Mouse (Mus musculus) 3T3-L1 (cell line): ENCODE results near the gene Mon2.
A peak's percentile ranks its signal among the peaks of the same experiment; 100 is the strongest.
"Not testable (repeated sequence)": the region's sequence is repeated elsewhere in the genome, so short reads cannot be mapped to it uniquely, and the experiment has no call there.

Source experiments
- DNase-seq: peaks from one replicate; pipeline ENCODE4 v3.0.0-alpha.2; 2015; ENCODE audit warnings: low read depth, low spot score

Gene Mon2

GRCm38 (mm10) chr10:123060831-123061230, 15.5 kb downstream of the Mon2 start:
- DNase-seq, result no peak

- peak; percentile 38 for DNase-seq
Measured at GRCm38 (mm10) chr10:123057082-123057481, 19.2 kb downstream of the Mon2 start.

DNA sequence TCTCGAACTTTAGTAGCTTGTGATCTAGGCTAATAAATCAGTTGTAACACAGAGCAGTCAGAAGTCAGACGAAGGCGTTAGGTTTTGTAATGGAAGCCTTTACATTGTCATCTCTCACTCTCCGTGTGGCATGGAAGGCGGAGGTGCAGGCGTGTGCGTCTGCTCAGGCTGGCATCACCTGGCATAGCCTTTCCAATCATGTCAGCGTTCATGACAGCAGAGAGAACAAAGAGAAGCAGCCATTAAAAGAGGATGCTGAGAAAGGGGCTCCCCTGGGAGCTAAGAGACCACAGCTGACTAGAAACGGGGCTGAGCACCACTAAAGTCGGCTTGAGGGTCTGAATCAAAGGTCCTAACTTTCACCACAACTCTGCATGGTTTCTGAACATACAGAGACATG, 19.8 kb downstream of the Mon2 start:
- DNase-seq, result no peak

DNA sequence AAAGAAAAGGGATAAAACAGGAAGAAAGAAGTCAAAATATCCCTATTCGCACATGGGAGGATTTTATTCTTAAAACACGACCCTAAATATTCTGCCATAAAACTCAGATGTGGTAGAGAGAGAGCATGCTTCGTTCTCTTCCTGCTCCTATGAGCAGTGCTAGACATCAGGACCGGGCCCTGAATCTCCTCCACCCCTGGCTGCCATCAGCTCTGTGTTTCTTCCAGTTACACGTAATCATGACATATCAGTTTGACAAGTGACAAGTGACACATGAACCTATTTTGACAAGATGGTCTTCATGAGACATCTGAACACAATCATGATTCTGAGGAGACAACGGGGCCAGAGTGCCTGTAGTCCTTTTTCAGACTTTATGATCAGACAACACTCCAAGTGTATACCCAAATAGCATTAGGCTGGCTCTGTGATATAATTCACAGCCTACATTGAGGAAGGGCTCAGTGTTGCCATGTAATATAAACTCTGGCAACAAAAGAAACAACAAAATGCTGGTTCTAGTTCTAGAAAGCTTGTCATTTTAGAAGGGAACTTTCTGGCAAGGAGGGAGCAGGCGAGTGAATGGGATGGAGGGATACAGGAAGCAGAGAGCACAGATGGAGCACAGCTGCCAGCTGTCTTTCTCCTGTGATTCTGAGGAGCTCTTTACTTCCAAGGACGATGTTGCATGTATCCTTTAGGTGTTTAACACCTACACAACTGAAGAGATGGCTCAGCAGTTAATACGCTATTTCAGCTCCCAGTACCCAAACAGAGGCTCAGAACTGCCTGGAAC, 20.9 kb downstream of the Mon2 start:
- DNase-seq, result no peak

DNA sequence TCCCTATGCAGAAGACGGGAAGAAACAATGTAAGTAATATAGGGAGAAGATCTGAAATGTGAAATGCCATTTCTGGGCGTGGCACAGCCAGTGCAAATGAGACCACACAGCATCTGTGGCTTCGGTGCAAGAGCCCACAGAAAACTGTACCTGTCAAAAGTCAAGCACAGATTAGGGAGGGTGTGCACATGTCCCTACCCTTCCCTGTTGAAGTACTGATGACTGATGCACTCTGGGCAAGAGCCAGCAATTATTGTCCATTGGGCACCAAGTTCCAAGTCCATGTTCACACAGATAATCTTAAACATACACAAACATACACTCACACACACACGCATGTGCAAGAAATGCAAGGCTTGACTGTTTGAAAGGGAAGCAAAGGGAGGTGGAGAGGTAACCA, 22.7 kb downstream of the Mon2 start:
- DNase-seq, result no peak

DNA sequence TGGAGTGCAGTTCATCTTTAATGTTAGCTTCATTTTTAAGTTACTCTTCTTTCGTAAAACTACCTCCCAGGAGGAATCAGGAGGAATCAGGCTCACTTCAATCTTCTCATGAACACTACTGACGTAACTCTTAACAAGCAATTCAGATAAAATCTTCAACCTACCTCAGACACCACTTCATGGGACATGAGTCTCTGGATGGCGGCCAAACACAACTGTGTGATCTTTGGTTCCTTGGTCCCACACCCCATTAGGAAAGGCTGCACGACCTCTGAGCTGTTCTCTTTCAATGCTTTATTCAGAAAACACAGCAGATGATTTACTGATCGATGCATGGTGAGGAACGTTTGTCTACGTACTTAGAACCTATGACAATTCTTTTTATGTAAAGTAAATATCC, 24.3 kb downstream of the Mon2 start:
- no peak for DNase-seq

GRCm38 (mm10) chr10:123048730-123049129, 27.6 kb downstream of the Mon2 start:
- DNase-seq, result no peak

DNA sequence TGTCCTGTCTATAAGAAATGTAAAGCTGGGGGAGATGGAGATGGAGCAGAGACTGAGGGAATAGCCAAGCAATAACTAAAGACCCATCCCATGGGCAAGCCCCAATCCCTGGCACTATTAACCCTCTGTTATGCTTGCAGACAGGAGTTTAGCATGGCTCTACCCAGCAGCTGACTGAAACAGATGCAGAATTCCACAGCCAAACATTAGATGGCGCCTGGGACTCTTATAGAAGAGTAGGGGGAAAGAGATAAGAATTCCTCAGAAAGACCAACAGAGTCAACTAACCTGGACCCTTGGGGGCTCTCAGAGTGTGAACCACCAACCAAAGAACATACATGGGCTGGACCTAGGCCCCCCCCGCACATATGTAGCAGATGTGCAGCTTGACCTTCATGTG, 36.4 kb downstream of the Mon2 start:
- DNase-seq, result no peak

DNA sequence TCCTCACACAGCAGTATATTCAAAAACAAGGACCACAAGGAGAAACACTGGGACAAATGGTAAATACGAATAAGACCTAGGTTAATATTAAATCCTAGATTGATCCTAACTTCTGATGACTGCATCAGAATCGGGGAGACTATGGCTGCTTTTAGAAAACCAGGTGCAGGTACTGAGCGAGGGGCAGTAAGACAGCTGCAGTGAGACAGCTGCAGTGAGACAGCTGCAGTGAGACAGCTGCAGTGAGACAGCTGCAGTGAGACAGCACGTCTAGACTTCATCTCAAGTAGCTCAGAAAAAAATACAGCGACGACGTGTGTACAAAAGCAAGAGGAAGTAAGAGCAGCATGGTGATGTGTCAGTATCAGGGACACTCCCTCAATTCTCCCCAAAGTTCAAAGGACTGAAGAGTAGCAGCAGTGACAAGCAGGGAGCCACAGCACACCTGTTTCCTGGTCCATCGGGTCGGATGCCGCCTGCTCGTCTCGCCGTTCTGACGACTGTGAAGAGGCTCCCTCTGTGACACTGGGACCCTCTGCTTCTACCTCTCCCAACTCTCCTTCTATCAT, 44.1 kb downstream of the Mon2 start:
- DNase-seq, result no peak

GRCm38 (mm10) chr10:123031449-123031848, 44.9 kb downstream of the Mon2 start:
- no peak for DNase-seq

DNA sequence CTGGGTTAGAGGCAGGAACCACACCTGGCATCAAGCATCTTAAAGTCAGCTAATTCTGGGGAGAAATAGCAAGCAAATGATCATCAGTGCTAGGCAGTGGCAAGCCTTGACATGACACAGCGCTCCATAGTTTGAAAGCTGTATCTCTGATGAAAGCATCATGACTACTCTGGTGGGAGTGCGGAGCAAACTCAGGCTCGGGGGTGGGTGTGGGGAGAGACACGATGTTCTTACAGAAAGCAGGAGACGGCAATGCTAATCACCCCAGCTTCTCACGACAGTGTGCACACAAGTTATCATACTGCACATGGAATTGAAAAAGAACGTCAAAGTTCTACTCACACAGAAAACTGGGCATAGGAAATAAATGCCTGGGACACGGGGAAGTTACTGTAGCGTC, 45.7 kb downstream of the Mon2 start:
- DNase-seq, result no peak

DNA sequence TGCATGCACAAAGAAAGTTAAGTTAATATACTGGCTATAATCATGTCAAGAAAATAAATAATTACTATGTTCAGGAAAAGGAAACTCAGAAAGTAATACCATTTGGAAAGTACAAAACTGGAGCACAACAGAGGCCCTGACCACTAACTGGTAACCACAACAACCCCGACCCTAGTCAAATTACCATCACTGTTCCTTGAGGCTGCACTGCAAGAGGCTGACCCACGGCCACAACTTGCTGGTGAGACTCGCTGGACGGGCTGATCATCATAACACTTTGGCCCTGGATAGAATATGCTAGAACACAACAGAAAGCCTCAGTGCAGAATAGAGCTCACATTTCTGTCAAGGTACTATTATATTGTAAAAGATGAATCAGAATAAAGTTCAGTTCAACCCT, 47.4 kb downstream of the Mon2 start:
- no peak for DNase-seq

DNA sequence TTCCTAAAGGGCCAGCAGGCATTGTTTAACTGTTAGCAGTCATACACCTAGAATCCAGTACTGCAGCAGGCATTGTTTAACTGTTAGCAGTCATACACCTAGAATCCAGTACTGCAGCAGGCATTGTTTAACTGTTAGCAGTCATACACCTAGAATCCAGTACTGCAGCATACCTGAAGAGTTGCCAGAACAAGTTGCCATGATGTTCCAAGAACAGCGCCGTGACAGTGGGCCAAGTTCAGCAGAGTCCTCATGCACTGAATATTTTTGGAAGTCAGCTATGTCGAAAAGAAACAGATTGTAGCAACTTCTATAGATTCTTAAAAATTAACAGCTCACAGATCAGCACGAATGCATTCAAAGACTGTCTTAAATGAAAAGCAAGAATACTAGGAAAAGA, 49.6 kb downstream of the Mon2 start:
- not testable (repeated sequence) for DNase-seq

- no peak for DNase-seq
Measured at GRCm38 (mm10) chr10:123013435-123013834, 62.9 kb downstream of the Mon2 start.

DNA sequence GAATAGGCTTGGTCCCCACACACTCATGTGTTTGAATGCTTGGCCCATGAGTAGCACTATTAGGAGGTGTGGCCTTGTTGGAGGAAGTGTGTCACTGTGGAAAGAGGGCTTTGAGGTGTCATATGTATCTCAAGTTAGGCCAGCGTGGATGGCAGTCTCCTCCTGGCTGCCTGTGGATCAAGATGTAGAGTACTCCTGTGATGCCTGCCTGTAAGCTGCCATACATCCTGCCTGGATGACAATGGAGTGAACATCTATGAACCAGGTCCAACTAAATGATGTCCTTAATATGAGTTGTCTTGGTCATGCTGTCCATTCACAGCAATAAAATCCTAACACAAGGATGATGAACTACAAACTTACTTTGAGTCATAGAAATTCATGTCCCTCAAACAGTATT, 64.9 kb downstream of the Mon2 start:
- DNase-seq, result peak; percentile 44

GRCm38 (mm10) chr10:123005237-123006185, 70.8 kb downstream of the Mon2 start:
- DNase-seq, result peak; percentile 79

GRCm38 (mm10) chr10:123004475-123005236, 71.6 kb downstream of the Mon2 start:
- DNase-seq, result no peak

- peak; percentile 25 for DNase-seq
Measured at GRCm38 (mm10) chr10:123001985-123002384, 74.3 kb downstream of the Mon2 start.

DNA sequence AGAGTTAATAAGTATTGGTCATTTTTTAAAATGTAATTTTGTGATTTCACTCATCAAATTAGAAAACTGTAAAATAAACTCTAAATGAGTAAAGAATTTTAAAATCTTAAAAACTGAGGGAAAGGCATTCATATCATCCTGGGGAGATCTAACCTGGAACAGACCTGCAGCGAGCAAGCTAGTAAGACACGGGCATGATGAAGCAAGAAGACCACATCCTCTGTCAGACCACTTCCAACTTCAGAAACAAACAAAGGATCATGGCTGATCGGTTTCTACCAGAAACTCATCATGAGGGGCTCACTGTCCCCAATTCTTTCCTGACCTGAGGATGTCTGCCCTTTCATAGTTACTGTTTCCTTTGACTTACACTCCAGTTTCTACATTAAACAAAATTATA, 74.9 kb downstream of the Mon2 start:
- DNase-seq, result no peak

GRCm38 (mm10) chr10:122999356-122999755, 76.9 kb downstream of the Mon2 start:
- DNase-seq, result no peak

GRCm38 (mm10) chr10:122997852-122998251, 78.5 kb downstream of the Mon2 start:
- DNase-seq, result no peak
